Mouse (Mus musculus): ENCODE measurements around the gene Junb.

The Junb gene

GRCm38 (mm10) chr8:84987903-84988302 lies 9.4 kb upstream of the Junb start:
- peak in 1 of 2 experiments; percentile 63 for DNase-seq (ENCODE audit: low spot score in 2 of 2)

DNA sequence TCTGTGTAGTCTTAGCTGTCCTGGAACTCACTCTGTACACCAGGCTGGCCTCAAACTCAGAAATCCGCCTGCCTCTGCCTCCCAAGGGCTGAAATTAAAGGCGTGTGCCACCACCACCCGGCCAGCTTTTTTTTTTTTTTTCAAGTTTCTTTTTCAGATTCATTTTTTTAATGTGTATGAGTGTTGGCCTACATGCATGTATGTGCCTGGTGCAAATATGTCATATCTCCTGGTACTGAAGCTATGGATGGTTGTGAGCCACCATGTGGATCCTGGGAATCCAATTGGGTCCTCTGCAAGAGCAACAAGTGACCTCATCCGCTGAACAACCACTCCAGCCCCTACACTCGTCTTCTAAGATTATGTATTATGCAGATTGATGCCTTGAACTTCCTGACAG lies 8.9 kb upstream of the Junb start:
- no peak for DNase-seq (ENCODE audit: low spot score in 2 of 2)

- DNase-seq (ENCODE audit: low spot score in 2 of 2) = no peak
Measured at GRCm38 (mm10) chr8:84986379-84986945, 7.9 kb upstream of the Junb start.

DNA sequence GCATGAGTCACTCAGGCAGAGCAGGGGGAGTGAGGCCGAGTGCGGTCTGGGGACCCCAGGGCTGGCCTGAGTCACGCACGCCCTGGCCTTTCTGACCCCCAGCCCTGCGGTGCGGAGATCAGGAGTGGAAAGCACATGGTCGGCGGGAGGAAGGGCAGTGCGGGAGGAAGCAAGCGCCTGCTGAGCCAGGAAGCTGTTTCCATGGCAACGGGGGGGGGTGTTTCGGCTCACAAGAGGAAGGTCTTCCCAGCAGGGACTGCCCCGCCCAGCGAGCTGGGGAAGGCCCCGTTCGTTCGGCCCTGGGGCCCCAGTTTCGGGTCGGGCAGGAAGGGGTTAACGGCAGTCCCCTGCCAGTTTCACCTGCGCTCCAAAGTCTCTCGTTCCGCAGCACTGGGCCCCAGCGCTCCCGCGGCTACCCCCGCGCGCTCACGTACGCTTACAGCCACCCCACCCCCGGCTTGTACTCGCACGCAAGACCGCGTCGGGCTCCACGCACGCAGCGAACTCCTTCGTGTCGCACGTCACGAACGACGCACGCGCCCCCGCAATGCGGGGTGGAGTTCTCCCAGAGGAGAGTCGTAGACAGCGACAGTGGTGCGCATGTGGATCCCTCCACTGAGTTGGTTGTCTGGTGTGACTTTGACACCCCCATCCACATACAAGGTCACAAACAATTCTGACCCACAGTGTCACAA lies 7.3 kb upstream of the Junb start:
- DNase-seq (ENCODE audit: low spot score in 2 of 2) = peak; percentile 88 to 94

- DNase-seq (ENCODE audit: low spot score in 2 of 2) = peak in 1 of 2 experiments; percentile 50
Measured at GRCm38 (mm10) chr8:84985049-84985683, 6.6 kb upstream of the Junb start.

DNA sequence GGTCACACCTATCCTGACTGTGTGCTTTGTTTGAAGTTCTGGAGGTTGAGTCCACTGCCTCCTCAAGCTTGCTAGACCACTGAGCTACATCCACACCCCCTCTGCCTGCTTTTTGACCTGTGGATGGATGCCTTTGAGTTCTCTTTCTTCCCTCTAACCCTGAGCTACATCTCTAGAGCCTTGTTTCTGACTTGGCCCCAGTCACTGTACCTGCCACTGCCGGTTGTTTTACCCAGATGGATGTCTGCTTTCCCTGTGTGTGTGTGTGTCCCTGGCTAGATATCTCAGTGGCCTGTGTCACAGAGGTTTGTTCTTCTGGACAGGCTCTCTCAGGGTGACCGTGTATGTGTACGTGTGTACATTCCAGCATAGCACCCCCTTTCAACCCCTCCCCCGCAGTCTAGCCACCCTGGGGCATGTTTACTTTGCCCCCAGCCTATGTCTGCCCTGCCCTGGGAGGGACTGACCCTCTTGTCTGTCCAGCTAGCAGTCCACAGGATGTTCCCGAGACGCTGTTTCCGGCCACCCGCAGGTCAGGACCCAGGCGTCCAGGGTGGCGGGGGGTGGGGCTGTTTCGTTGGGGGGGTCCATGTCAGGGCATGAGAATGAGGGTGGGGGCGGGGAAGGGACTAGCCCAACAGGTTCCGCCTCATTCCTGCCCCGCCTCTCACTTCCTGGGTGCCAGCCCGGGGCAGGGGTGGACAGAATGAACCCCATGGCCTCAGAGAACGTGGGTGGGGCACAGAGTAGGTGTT lies 6.0 kb upstream of the Junb start:
- peak in 1 of 2 experiments; percentile 66 for DNase-seq (ENCODE audit: low spot score in 2 of 2)

DNA sequence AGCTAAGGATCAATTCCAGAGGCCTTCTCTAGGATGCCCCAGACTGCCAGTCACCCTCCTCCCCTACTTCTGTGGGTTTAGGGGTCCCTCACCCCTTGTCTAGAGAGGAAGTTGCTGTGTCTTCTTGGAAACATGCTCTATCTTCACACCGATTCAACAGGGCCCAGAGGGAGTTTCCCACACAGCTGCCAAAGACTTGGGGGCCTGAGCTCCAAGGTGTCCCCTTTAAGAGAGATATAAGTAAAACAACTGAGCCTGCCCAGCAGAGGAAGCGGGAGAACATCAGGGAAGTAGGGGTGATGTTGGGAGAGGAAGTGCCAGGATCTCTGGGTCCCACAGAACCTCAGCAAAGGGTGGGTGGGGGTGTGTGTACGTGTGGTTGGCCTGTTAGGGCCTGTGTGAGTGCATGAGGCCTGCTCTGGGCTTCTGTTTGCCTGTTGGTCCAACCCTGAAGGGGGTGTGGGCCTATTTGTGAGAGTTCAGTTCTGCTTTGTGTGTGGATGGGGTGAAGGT lies 4.0 kb upstream of the Junb start:
- DNase-seq (ENCODE audit: low spot score in 2 of 2) = peak; percentile 28 to 63

GRCm38 (mm10) chr8:84981644-84982498 lies 3.4 kb upstream of the Junb start:
- peak in 1 of 2 experiments; percentile 64 for DNase-seq (ENCODE audit: low spot score in 2 of 2)

- peak; percentile 65 to 79 for DNase-seq (ENCODE audit: low spot score in 2 of 2)
Measured at GRCm38 (mm10) chr8:84980622-84981358, 2.3 kb upstream of the Junb start.

GRCm38 (mm10) chr8:84979599-84980421 lies 1.3 kb upstream of the Junb start:
- DNase-seq (ENCODE audit: low spot score in 2 of 2) = peak; percentile 92 to 93

- DNase-seq (ENCODE audit: low spot score in 2 of 2) = peak; percentile 76 to 89
Measured at GRCm38 (mm10) chr8:84977435-84978247, 877 bp downstream of the Junb start.

DNA sequence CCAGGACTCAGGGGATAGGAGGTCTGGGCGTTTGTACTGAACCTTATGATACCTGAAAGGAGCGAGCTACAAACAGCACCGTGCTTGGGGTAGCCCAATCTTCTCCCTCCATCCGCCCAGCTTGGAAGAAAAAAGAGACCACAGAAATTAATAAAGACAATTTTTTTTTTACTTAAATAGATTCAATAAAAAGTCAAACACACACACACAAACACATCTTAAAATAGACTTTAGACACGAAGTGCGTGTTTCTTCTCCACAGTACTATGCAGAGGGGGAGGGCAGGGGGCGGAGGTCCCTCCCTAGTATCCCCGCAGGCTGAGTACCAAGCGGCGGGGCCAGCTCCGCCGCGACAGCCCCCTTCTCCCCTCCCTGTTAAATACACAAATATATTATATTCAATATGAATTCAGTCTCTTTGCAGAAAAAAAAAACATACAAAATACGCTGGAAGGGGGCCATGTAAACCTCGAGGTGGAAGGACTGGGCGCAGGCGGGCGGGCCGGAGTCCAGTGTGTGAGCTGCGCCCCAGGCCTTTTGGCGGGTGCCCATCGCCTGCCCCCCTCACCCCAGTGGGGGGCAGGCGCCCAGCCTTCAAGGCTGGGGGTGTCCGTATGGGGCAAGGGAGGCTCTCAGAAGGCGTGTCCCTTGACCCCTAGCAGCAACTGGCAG lies 1.6 kb downstream of the Junb start:
- DNase-seq (ENCODE audit: low spot score in 2 of 2) = no peak

DNA sequence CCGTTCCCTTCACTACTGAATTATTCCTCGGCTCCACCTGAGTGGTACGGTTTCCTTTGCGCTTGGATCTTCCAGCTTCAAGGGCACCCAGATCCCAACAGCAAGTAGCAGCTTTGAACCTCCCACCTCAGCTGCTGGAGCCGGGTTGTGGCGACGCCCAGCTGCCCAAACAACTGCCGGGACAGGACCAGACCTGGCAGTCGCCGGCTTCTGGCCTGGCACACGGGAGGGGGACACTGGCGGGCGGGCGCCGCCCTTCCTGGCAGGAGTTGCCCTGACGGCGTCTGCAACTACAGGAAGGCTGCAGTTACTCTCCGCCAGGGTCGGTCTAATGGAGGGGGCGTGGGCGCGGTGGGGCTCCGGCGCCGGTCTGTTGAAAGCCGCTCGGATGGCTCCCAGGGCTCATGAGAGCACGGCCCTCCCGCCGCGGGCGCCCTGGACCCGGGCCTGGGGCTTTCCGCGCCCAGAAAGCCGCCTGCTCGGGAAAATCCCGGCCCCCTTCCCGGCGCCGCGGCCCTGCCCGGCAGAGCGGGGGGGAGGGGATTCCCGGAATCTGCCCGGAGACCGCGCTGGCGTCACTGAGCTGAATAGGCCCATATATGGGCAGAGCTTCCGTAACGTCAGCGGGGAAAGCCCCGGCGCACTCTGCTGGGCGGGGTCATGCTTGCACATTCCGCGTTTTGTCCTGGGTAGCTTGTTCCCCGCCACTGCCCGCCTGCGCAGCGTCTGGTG lies 2.3 kb downstream of the Junb start:
- DNase-seq (ENCODE audit: low spot score in 2 of 2) = peak; percentile 95 to 97

DNA sequence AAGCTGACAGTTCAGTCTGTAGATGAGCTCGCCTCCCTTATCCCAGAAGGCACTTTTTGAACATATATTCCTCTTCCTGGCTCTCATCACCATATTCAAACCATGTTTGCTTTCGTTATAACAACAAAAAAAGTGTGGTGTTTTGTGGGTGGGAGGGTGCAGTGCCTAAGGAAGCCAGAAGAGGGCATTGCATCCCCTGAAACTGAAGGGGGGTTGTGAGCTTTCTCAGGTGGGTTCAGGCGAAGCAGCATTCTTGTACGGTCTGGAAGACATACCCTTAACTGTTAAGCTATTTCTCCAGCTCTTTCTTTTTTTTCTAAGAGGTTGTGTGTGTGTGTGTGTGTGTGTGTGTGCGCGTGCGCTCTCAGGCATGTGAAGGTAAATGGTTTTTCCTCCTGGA lies 3.1 kb downstream of the Junb start:
- DNase-seq (ENCODE audit: low spot score in 2 of 2) = peak; percentile 85 to 91

GRCm38 (mm10) chr8:84974543-84975142 lies 3.9 kb downstream of the Junb start:
- DNase-seq (ENCODE audit: low spot score in 2 of 2) = peak in 1 of 2 experiments; percentile 68

DNA sequence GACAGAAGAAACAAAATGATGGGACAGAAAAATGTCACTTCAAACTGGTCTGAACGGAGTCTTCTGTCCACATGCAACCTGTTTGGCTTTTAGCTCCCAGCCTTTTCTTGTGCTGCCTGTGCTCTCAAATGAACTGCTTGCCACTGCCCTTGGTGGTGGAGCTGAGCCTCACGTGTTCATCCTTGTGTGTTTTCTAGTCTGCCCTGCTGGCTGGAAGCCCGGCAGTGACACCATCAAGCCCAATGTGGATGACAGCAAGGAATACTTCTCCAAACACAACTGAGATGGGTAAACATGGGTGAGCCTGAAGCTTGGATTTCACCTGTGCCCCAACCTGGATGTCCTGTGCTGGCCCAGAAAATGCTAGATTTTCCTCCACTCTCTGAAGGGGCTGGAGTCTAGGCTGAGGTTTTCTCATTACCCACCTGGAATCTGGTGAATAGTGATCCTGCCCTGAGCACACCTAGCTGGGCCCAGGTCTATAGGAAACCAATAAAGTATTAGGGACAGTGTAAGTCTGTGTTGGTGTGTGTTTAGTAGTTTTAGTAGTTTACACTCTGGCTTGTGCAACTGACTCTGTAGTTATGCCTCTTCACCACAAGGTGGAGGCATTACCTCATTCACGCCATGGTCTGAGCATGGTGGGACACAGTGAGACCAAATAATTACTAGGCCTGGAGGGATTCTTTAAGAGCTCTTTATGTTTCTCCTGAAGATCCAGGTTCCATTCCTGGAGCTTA lies 4.5 kb downstream of the Junb start:
- DNase-seq (ENCODE audit: low spot score in 2 of 2) = peak; percentile 54 to 70

All from spleen, postnatal 4 days (tissue).